Mouse (Mus musculus) cortical plate, adult 2 months (tissue): ENCODE measurements at regions not wholly inside any gene's neighbourhood (a gene's known extent, or its start where the extent isn't known, plus 50 kb on each side); places are given as distances from the start of the nearest gene placed in this dataset.
A peak's percentile ranks its signal among the peaks of the same experiment; 100 is the strongest.

ENCODE experiments used
- H3K27ac ChIP-seq: fragments of 200-500 bp; 2 replicates; pipeline ENCODE4 v1.5.1; 2012; ENCODE audit warnings: low read length, control low read depth, inconsistent platforms; ENCODE audit not compliant: insufficient read depth
- H3K4me1 ChIP-seq: fragments of 200-500 bp; 2 replicates; pipeline ENCODE4 v1.6.1; 2011; ENCODE audit warnings: low read length; ENCODE audit not compliant: control insufficient read depth, insufficient read depth
- H3K4me3 ChIP-seq: fragments of 200-500 bp; 2 replicates; pipeline ENCODE4 v1.5.1; 2011; ENCODE audit warnings: mild to moderate bottlenecking, low read length, control low read depth; ENCODE audit not compliant: insufficient read depth
- CTCF ChIP-seq: fragments of 200-500 bp; IDR thresholded peaks from 2 replicates; pipeline ENCODE4 v1.5.1; 2011; ENCODE audit warnings: mild to moderate bottlenecking, control low read depth, low read length; ENCODE audit not compliant: insufficient read depth; ENCODE audit errors: extremely low read depth
- POLR2A ChIP-seq: fragments of 200-500 bp; IDR thresholded peaks from 2 replicates; pipeline ENCODE4 v1.6.1; 2011; ENCODE audit warnings: mild to moderate bottlenecking, low read length, control low read depth; ENCODE audit not compliant: insufficient read depth; ENCODE audit errors: extremely low read depth

GRCm38 (mm10) chr6:11647651-11648050 is 259.6 kb downstream of the Ndufa4 start:
- Histone ChIP-seq H3K4me3 (no peak overlapping the region), H3K27ac (no peak overlapping the region), H3K4me1 (no peaks in the 10 kb centered on the region)
- TF ChIP-seq CTCF (no peak), POLR2A (no peak)

- H3K4me1 ChIP-seq, result no peaks in the 10 kb centered on the region
- H3K27ac ChIP-seq, result no peak overlapping the region
- H3K4me3 ChIP-seq, result no peak overlapping the region
- TF ChIP-seq CTCF, result no peak
- TF ChIP-seq POLR2A, result no peak
Observed at GRCm38 (mm10) chr6:11613331-11613730, 294.0 kb downstream of the Ndufa4 start.

DNA sequence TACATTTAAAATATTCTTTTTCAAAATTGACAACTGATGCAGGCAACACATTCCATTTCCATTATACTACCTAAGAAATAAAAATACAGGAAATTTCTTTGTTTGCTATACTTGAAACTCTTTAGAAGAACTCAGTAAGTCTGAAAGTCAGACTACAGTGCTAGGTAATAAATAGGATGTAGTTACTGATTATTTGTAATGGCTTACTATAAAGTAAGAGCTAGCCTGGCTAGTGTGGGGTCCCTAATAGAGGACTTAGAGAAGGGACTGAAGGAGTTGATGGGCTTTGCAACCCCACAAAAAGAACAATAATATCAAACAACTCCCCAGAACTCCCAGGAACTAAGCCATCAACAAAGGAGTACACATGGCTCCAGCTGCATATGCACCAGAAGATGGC is 299.1 kb downstream of the Ndufa4 start:
- Histone ChIP-seq H3K4me3 (no peak overlapping the region), H3K27ac (no peak overlapping the region), H3K4me1 (no peaks in the 10 kb centered on the region)
- TF ChIP-seq POLR2A (no peak), CTCF (no peak)

DNA sequence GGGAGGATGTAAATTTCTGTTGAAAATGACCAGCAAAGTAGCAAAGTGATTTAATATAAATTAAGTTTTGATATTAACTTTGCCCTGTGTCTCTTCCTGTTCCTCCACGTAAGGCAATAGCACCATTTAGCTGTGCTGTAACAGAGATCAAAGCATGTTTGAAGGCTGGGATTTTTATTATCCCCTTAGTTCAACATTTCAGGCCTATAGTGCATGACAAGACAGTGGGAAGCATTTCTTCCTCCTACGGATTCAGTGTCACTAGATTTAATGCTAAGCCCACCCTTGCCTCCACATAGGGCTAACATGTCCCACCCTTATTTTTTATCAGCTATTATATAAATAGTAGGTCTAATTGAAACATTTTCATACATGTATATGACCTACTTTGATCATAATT is 299.6 kb downstream of the Ndufa4 start:
- H3K4me1 ChIP-seq, result no peaks in the 10 kb centered on the region
- TF ChIP-seq POLR2A (no peak), CTCF (no peak)
- no peak overlapping the region for H3K27ac ChIP-seq
- H3K4me3 ChIP-seq, result no peak overlapping the region

GRCm38 (mm10) chr6:11606055-11606454 is 301.2 kb downstream of the Ndufa4 start:
- Histone ChIP-seq H3K4me1 (no peaks in the 10 kb centered on the region), H3K27ac (no peak overlapping the region), H3K4me3 (no peak overlapping the region)
- no peak for TF ChIP-seq CTCF
- TF ChIP-seq POLR2A, result no peak

DNA sequence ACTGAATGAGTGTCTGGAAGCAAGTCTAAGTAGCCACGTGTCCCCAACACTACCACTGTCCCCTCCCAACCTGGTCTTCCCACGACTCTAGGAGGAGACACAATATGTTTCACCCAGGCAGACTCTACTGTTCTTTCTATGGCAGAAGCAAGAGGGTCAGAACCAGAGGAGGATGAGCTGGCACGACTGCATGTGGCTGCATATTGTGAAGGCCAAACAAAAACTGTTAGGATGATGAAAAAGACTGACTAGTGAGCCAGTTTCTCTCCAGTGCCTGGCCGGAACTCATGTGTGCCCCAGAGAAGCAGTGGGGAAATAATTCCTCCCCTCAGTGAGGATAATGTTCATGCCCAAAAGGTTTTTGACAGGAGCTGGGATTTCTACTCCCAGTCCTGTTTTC is 301.8 kb downstream of the Ndufa4 start:
- no peak overlapping the region for H3K4me3 ChIP-seq
- no peak overlapping the region for H3K27ac ChIP-seq
- no peaks in the 10 kb centered on the region for H3K4me1 ChIP-seq
- no peak for TF ChIP-seq CTCF
- no peak for TF ChIP-seq POLR2A

- no peak for TF ChIP-seq POLR2A
- no peak for TF ChIP-seq CTCF
- Histone ChIP-seq H3K4me1 (no peaks in the 10 kb centered on the region), H3K27ac (no peak overlapping the region), H3K4me3 (no peak overlapping the region)
Observed at GRCm38 (mm10) chr6:11594936-11595335, 312.4 kb downstream of the Ndufa4 start.

- no peak overlapping the region for H3K4me3 ChIP-seq
- TF ChIP-seq CTCF (0 out of 2 replicates have a peak, but pooled peaks have one; percentile 5), POLR2A (no peak)
- no peak overlapping the region for H3K27ac ChIP-seq
Observed at GRCm38 (mm10) chr6:11593583-11594271, 313.6 kb downstream of the Ndufa4 start.

GRCm38 (mm10) chr6:11576091-11576490 is 331.2 kb downstream of the Ndufa4 start:
- Histone ChIP-seq H3K4me3 (no peak overlapping the region), H3K27ac (no peak overlapping the region), H3K4me1 (no peaks in the 10 kb centered on the region)
- TF ChIP-seq POLR2A, result no peak
- no peak for TF ChIP-seq CTCF

More at GRCm38 (mm10) chr6:11593583-11594271, 313.6 kb downstream of the Ndufa4 start:
- no peaks in the 10 kb centered on the region for H3K4me1 ChIP-seq

- H3K27ac ChIP-seq, result no peak overlapping the region
- no peak overlapping the region for H3K4me3 ChIP-seq
- TF ChIP-seq CTCF, result no peak
- no peak for TF ChIP-seq POLR2A
- no peaks in the 10 kb centered on the region for H3K4me1 ChIP-seq
Observed at GRCm38 (mm10) chr6:11565246-11565645, 342.1 kb downstream of the Ndufa4 start.
